Mouse (Mus musculus) liver, embryonic 13.5 days (tissue): ENCODE results near the gene Gpr183. TPM values are rescaled to one million over a fixed set of nuclear protein-coding genes. Genes with fewer than 3 reads are reported as not detected.

Source experiments
- ATAC-seq: fragments of 200-750 bp; cut with Nextera tagmentation; 2 replicates; pipeline ENCODE4 v1.8.0; 2017; ENCODE audit warnings: low read depth, mild to moderate bottlenecking, moderate number of reproducible peaks, moderate library complexity
- DNase-seq: peaks from one replicate; pipeline ENCODE4 v3.0.0; 2022
- H3K27ac ChIP-seq: fragments of 300-500 bp; sonication (generic); 2 replicates; pipeline ENCODE4 v1.5.1; 2015; ENCODE audit warnings: moderate library complexity, mild to moderate bottlenecking, inconsistent platforms
- H3K27me3 ChIP-seq: fragments of 300-500 bp; sonication (generic); 2 replicates; pipeline ENCODE4 v1.6.1; 2015; ENCODE audit warnings: mild to moderate bottlenecking, inconsistent platforms
- H3K36me3 ChIP-seq: fragments of 300-500 bp; sonication (generic); 2 replicates; pipeline ENCODE4 v1.6.1; 2015; ENCODE audit warnings: mild to moderate bottlenecking, inconsistent platforms
- H3K4me1 ChIP-seq: fragments of 300-500 bp; sonication (generic); replicated peaks from 2 replicates; pipeline ENCODE4 v1.6.1; 2015; ENCODE audit warnings: inconsistent platforms
- H3K4me2 ChIP-seq: fragments of 300-500 bp; sonication (generic); 2 replicates; pipeline ENCODE4 v1.6.1; 2015; ENCODE audit warnings: inconsistent platforms, mild to moderate bottlenecking, moderate library complexity
- H3K4me3 ChIP-seq: fragments of 300-500 bp; sonication (generic); replicated peaks from 2 replicates; pipeline ENCODE4 v1.5.1; 2015; ENCODE audit warnings: mild to moderate bottlenecking, inconsistent platforms
- H3K9ac ChIP-seq: fragments of 300-500 bp; sonication (generic); 2 replicates; pipeline ENCODE4 v1.6.1; 2015; ENCODE audit warnings: mild to moderate bottlenecking, inconsistent platforms
- H3K9me3 ChIP-seq: fragments of 300-500 bp; sonication (generic); replicated peaks from 2 replicates; pipeline ENCODE4 v1.6.1; 2016; ENCODE audit warnings: inconsistent platforms
- WGBS: fragments of 180-500 bp; shearing (Covaris S2); methylation state at CpG from one replicate; pipeline ENCODE4 v1.1.7; 2015; ENCODE audit not compliant: insufficient replicate concordance; 5-methylcytosine and 5-hydroxymethylcytosine counted together
- polyA plus RNA-seq: library from polyadenylated mRNA; unstranded; fragments of >200 nt; fragmentation: Nextera tagmentation; extraction: Ambion mirVana; gene quantifications from 2 replicates; pipeline ENCODE4 v1.2.1, GENCODE M21; 2015

Gene Gpr183
- polyA plus RNA-seq, 1 experiment from 2014 or later, result 0.96 TPM

- ATAC-seq (peak; percentile 41; the same call in 1 of the 2 replicates), DNase-seq (no peak)
- no peaks in the 10 kb centered on the region for H3K27me3 ChIP-seq
- H3K36me3 ChIP-seq, result no peaks in the 10 kb centered on the region
- peak overlapping the region; percentile 2; the same call in 1 of the 2 replicates for H3K4me3 ChIP-seq
- no peaks in the 10 kb centered on the region for H3K9me3 ChIP-seq
- no peak overlapping the region for H3K27ac ChIP-seq
- peaks cover 45% of the 10 kb centered on the region for H3K4me1 ChIP-seq
- 0 out of 2 replicates have a peak overlapping the region, but pooled peaks have one; percentile 1 for H3K9ac ChIP-seq
- 58% methylated on average over 9 of the region's 9 CpGs for WGBS
- peak overlapping the region; percentile 12; the same call in 1 of the 2 replicates for H3K4me2 ChIP-seq
Measured at GRCm38 (mm10) chr14:121963251-121963941, 1.6 kb downstream of the Gpr183 start.

GRCm38 (mm10) chr14:121962128-121962890 is 2.7 kb downstream of the Gpr183 start:
- H3K4me2 ChIP-seq, result no peak overlapping the region
- H3K27ac ChIP-seq, result 0 out of 2 replicates have a peak overlapping the region, but pooled peaks have one; percentile 30
- DNase-seq (no peak), ATAC-seq (no peak)
- H3K4me1 ChIP-seq, result peaks cover 46% of the 10 kb centered on the region
- WGBS, result 63% methylated on average over 14 of the region's 14 CpGs
- H3K4me3 ChIP-seq, result no peak overlapping the region
- no peak overlapping the region for H3K9ac ChIP-seq
- H3K9me3 ChIP-seq, result no peaks in the 10 kb centered on the region
- H3K36me3 ChIP-seq, result no peaks in the 10 kb centered on the region
- no peaks in the 10 kb centered on the region for H3K27me3 ChIP-seq

GRCm38 (mm10) chr14:121961496-121962127 is 3.4 kb downstream of the Gpr183 start:
- no peaks in the 10 kb centered on the region for H3K36me3 ChIP-seq
- 0 out of 2 replicates have a peak overlapping the region, but pooled peaks have one; percentile 30 for H3K27ac ChIP-seq
- DNase-seq (no peak), ATAC-seq (no peak)
- 61% methylated on average over 12 of the region's 12 CpGs for WGBS
- no peaks in the 10 kb centered on the region for H3K27me3 ChIP-seq
- H3K9ac ChIP-seq, result no peak overlapping the region
- H3K4me3 ChIP-seq, result no peak overlapping the region
- H3K4me2 ChIP-seq, result no peak overlapping the region
- H3K4me1 ChIP-seq, result peaks cover 47% of the 10 kb centered on the region
- no peaks in the 10 kb centered on the region for H3K9me3 ChIP-seq

- no peaks in the 10 kb centered on the region for H3K9me3 ChIP-seq
- no peak overlapping the region for H3K4me3 ChIP-seq
- ATAC-seq (no peak; the same call in 1 of the 2 replicates), DNase-seq (no peak)
- WGBS, result 33% methylated on average over 6 of the region's 6 CpGs
- H3K4me2 ChIP-seq, result no peak overlapping the region
- peaks cover 50% of the 10 kb centered on the region for H3K4me1 ChIP-seq
- H3K27ac ChIP-seq, result no peak overlapping the region
- H3K27me3 ChIP-seq, result no peaks in the 10 kb centered on the region
- H3K9ac ChIP-seq, result no peak overlapping the region
- H3K36me3 ChIP-seq, result no peaks in the 10 kb centered on the region
Measured at GRCm38 (mm10) chr14:121960997-121961396, 4.0 kb downstream of the Gpr183 start.

- Histone ChIP-seq H3K27me3 (no peaks in the 10 kb centered on the region), H3K36me3 (no peaks in the 10 kb centered on the region), H3K9ac (no peak overlapping the region), H3K4me1 (peaks cover 49% of the 10 kb centered on the region), H3K4me3 (no peak overlapping the region), H3K4me2 (no peak overlapping the region), H3K9me3 (no peaks in the 10 kb centered on the region), H3K27ac (no peak overlapping the region)
- ATAC-seq, result no peak
- no peak for DNase-seq
- WGBS, result 38% methylated on average over 2 of the region's 2 CpGs
Measured at GRCm38 (mm10) chr14:121960531-121960930, 4.5 kb downstream of the Gpr183 start.

GRCm38 (mm10) chr14:121960031-121960430 is 5.0 kb downstream of the Gpr183 start:
- whole genome bisulfite sequencing, result 71% methylated on average over 4 of the region's 4 CpGs

GRCm38 (mm10) chr14:121959538-121959980 is 5.4 kb downstream of the Gpr183 start:
- Histone ChIP-seq H3K27me3 (no peaks in the 10 kb centered on the region), H3K27ac (no peak overlapping the region), H3K36me3 (0 out of 2 replicates have a peak, but pooled peaks cover 4% of the 10 kb centered on the region), H3K4me2 (no peak overlapping the region), H3K4me3 (no peak overlapping the region), H3K9ac (no peak overlapping the region), H3K4me1 (peaks cover 46% of the 10 kb centered on the region), H3K9me3 (no peaks in the 10 kb centered on the region)
- DNase-seq (no peak), ATAC-seq (no peak)
- 84% methylated on average over 3 of the region's 3 CpGs for WGBS

More at GRCm38 (mm10) chr14:121960031-121960430, 5.0 kb downstream of the Gpr183 start:
- H3K4me2 ChIP-seq, result no peak overlapping the region
- ATAC-seq, result no peak
- H3K4me3 ChIP-seq, result no peak overlapping the region
- no peak overlapping the region for H3K27ac ChIP-seq
- peaks cover 46% of the 10 kb centered on the region for H3K4me1 ChIP-seq
- H3K9ac ChIP-seq, result no peak overlapping the region
- no peaks in the 10 kb centered on the region for H3K27me3 ChIP-seq
- DNase-seq, result no peak
- H3K36me3 ChIP-seq, result no peaks in the 10 kb centered on the region
- no peaks in the 10 kb centered on the region for H3K9me3 ChIP-seq

GRCm38 (mm10) chr14:121958751-121959537 is 6.1 kb downstream of the Gpr183 start:
- H3K36me3 ChIP-seq, result peaks cover 4% of the 10 kb centered on the region; the same call in 1 of the 2 replicates
- H3K9me3 ChIP-seq, result no peaks in the 10 kb centered on the region
- no peak for ATAC-seq
- no peak for DNase-seq
- no peak overlapping the region for H3K4me3 ChIP-seq
- H3K9ac ChIP-seq, result no peak overlapping the region
- no peak overlapping the region for H3K27ac ChIP-seq
- 56% methylated on average over 10 of the region's 10 CpGs for WGBS
- no peak overlapping the region for H3K4me2 ChIP-seq
- peaks cover 44% of the 10 kb centered on the region for H3K4me1 ChIP-seq
- H3K27me3 ChIP-seq, result no peaks in the 10 kb centered on the region

- Histone ChIP-seq H3K4me3 (no peak overlapping the region), H3K9ac (no peak overlapping the region), H3K36me3 (peaks cover 4% of the 10 kb centered on the region; the same call in 1 of the 2 replicates), H3K4me1 (peaks cover 37% of the 10 kb centered on the region), H3K27me3 (no peaks in the 10 kb centered on the region), H3K4me2 (no peak overlapping the region), H3K27ac (no peak overlapping the region), H3K9me3 (no peaks in the 10 kb centered on the region)
- ATAC-seq (no peak), DNase-seq (no peak)
- 72% methylated on average over 3 of the region's 3 CpGs for WGBS
Measured at GRCm38 (mm10) chr14:121958041-121958750, 6.8 kb downstream of the Gpr183 start.

- no peaks in the 10 kb centered on the region for H3K9me3 ChIP-seq
- peak; percentile 67 for ATAC-seq
- no peak overlapping the region for H3K4me2 ChIP-seq
- no peak overlapping the region for H3K9ac ChIP-seq
- no peaks in the 10 kb centered on the region for H3K27me3 ChIP-seq
- no peak for DNase-seq
- peaks cover 7% of the 10 kb centered on the region; the same call in 1 of the 2 replicates for H3K36me3 ChIP-seq
- no peak overlapping the region for H3K27ac ChIP-seq
- H3K4me1 ChIP-seq, result peaks cover 32% of the 10 kb centered on the region
- no peak overlapping the region for H3K4me3 ChIP-seq
- WGBS, result 49% methylated on average over 10 of the region's 10 CpGs
Measured at GRCm38 (mm10) chr14:121957176-121957871, 7.7 kb downstream of the Gpr183 start.
